Mouse (Mus musculus) MEL (cell line): ENCODE data around the gene Rnase9. TPM values are rescaled to one million over a fixed set of nuclear protein-coding genes. Genes with fewer than 3 reads are reported as not detected.

Source experiments
- DNase-seq: peaks from one replicate; pipeline ENCODE4 v3.0.0; 2011; ENCODE audit warnings: low read depth, low spot score
- H3K27ac ChIP-seq: 2 replicates; pipeline ENCODE4 v1.5.1; 2012; ENCODE audit warnings: low read depth, mild to moderate bottlenecking, control low read depth, low read length, moderate library complexity; ENCODE audit not compliant: control insufficient read depth
- H3K27me3 ChIP-seq, 2 experiments: fragments of 150-350 bp in 1 of 2; sonication (generic) in 1 of 2; 2 replicates each; pipeline ENCODE4 v1.6.1; 2012; ENCODE audit warnings: low read length in 2 of 2, mild to moderate bottlenecking in 2 of 2, improper control_type of control experiment in 1 of 2, moderate library complexity in 1 of 2; ENCODE audit not compliant: insufficient read depth in 2 of 2, control insufficient read depth in 1 of 2
- H3K36me3 ChIP-seq, 2 experiments: 2 replicates each; pipeline ENCODE4 v1.6.1; 2012 to 2014; ENCODE audit warnings: low read length in 2 of 2, improper control_type of control experiment in 1 of 2, inconsistent platforms in 1 of 2, mild to moderate bottlenecking in 1 of 2; ENCODE audit not compliant: insufficient read depth in 2 of 2, control insufficient read depth in 1 of 2
- H3K4me1 ChIP-seq, 2 experiments: fragments of 150-350 bp in 1 of 2; sonication (generic) in 1 of 2; 2 replicates each; pipeline ENCODE4 v1.6.1; 2012; ENCODE audit warnings: low read length in 2 of 2, improper control_type of control experiment in 1 of 2, mild to moderate bottlenecking in 1 of 2; ENCODE audit not compliant: insufficient read depth in 2 of 2, control insufficient read depth in 1 of 2
- H3K4me3 ChIP-seq, 2 experiments: fragments of 150-350 bp in 1 of 2; sonication (generic) in 1 of 2; 2 replicates each; pipeline ENCODE4 v1.5.1; 2012; ENCODE audit warnings: low read depth in 2 of 2, low read length in 2 of 2, mild to moderate bottlenecking in 2 of 2, moderate library complexity in 2 of 2, control low read depth in 1 of 2, improper control_type of control experiment in 1 of 2; ENCODE audit not compliant: control insufficient read depth in 1 of 2, insufficient read depth in 1 of 2
- H3K79me2 ChIP-seq: 2 replicates; pipeline ENCODE4 v1.6.1; 2012; ENCODE audit warnings: mild to moderate bottlenecking, low read length, moderate library complexity; ENCODE audit not compliant: control insufficient read depth, poor library complexity, insufficient read depth
- H3K9ac ChIP-seq: 2 replicates; pipeline ENCODE4 v1.6.1; 2012; ENCODE audit warnings: low read depth, mild to moderate bottlenecking, control low read depth, low read length, moderate library complexity; ENCODE audit not compliant: control insufficient read depth, poor library complexity, severe bottlenecking
- H3K9me3 ChIP-seq: fragments of 150-350 bp; sonication (generic); replicated peaks from 2 replicates; pipeline ENCODE4 v1.6.1; 2012; ENCODE audit warnings: mild to moderate bottlenecking, low read length, improper control_type of control experiment, moderate library complexity; ENCODE audit not compliant: insufficient read depth
- BHLHE40 ChIP-seq: IDR thresholded peaks from 2 replicates; pipeline ENCODE4 v1.6.1; 2012; ENCODE audit warnings: low read depth, mild to moderate bottlenecking, inconsistent platforms, low read length, improper control_type of control experiment, borderline replicate concordance
- CHD2 ChIP-seq: IDR thresholded peaks from 2 replicates; pipeline ENCODE4 v1.6.1; 2011; ENCODE audit warnings: low read length, improper control_type of control experiment
- CTCF ChIP-seq, 3 experiments: IDR thresholded peaks in 2 of 3; conservative IDR thresholded peaks in 1 of 3; 2 replicates each; pipeline ENCODE4 v1.5.1; 2011 to 2012; ENCODE audit warnings: low read length in 3 of 3, low read depth in 2 of 3, mild to moderate bottlenecking in 2 of 3, improper control_type of control experiment in 1 of 3, inconsistent platforms in 1 of 3, mixed read lengths in 1 of 3, moderate library complexity in 1 of 3; ENCODE audit not compliant: control insufficient read depth in 1 of 3, insufficient read depth in 1 of 3, poor library complexity in 1 of 3, severe bottlenecking in 1 of 3
- EP300 ChIP-seq, 2 experiments: IDR thresholded peaks; 2 replicates each; pipeline ENCODE4 v1.6.1; 2011; ENCODE audit warnings: improper control_type of control experiment in 2 of 2, low read length in 2 of 2, low read depth in 1 of 2, mild to moderate bottlenecking in 1 of 2
- ETS1 ChIP-seq: IDR thresholded peaks from 2 replicates; pipeline ENCODE4 v1.6.1; 2012; ENCODE audit warnings: low read depth, mild to moderate bottlenecking, inconsistent platforms, low read length, improper control_type of control experiment, moderate library complexity
- GATA1 ChIP-seq: IDR thresholded peaks from 2 replicates; pipeline ENCODE4 v1.6.1; 2011; ENCODE audit warnings: low read depth, low read length, improper control_type of control experiment
- HCFC1 ChIP-seq: IDR thresholded peaks from 2 replicates; pipeline ENCODE4 v1.6.1; 2012; ENCODE audit warnings: low read depth, mild to moderate bottlenecking, inconsistent platforms, low read length, improper control_type of control experiment, moderate library complexity
- KAT2A ChIP-seq: conservative IDR thresholded peaks from 2 replicates; pipeline ENCODE4 v1.6.1; 2012; ENCODE audit warnings: low read depth, low read length, improper control_type of control experiment, inconsistent platforms
- MAFK ChIP-seq: IDR thresholded peaks from 2 replicates; pipeline ENCODE4 v1.6.1; 2011; ENCODE audit warnings: low read depth, mild to moderate bottlenecking, low read length, improper control_type of control experiment, borderline replicate concordance
- MAZ ChIP-seq: IDR thresholded peaks from 2 replicates; pipeline ENCODE4 v1.6.1; 2012; ENCODE audit warnings: low read depth, mild to moderate bottlenecking, inconsistent platforms, low read length, improper control_type of control experiment
- MEF2A ChIP-seq: IDR thresholded peaks from 2 replicates; pipeline ENCODE4 v1.6.1; 2014; ENCODE audit warnings: low read depth, mild to moderate bottlenecking, inconsistent platforms, low read length, improper control_type of control experiment; ENCODE audit not compliant: poor library complexity, insufficient replicate concordance, severe bottlenecking; ENCODE audit errors: extremely low read depth
- MXI1 ChIP-seq: IDR thresholded peaks from 2 replicates; pipeline ENCODE4 v1.6.1; 2011; ENCODE audit warnings: mild to moderate bottlenecking, low read depth, low read length, improper control_type of control experiment
- MYB ChIP-seq: IDR thresholded peaks from 2 replicates; pipeline ENCODE4 v1.6.1; 2011; ENCODE audit warnings: mild to moderate bottlenecking, low read depth, low read length, improper control_type of control experiment
- MYC ChIP-seq: IDR thresholded peaks from 2 replicates; pipeline ENCODE4 v1.6.1; 2011; ENCODE audit warnings: low read depth, mild to moderate bottlenecking, low read length, improper control_type of control experiment, moderate library complexity
- POLR2A ChIP-seq, 2 experiments: IDR thresholded peaks; 2 replicates each; pipeline ENCODE4 v1.6.1; 2011 to 2012; ENCODE audit warnings: low read length in 2 of 2, mild to moderate bottlenecking in 2 of 2, control low read depth in 1 of 2, improper control_type of control experiment in 1 of 2, low read depth in 1 of 2, moderate library complexity in 1 of 2; ENCODE audit not compliant: control insufficient read depth in 1 of 2, insufficient read depth in 1 of 2, poor library complexity in 1 of 2
- POLR2AphosphoS2 ChIP-seq: IDR thresholded peaks from 2 replicates; pipeline ENCODE4 v1.6.1; 2011; ENCODE audit warnings: low read length, improper control_type of control experiment
- POLR2AphosphoS5 ChIP-seq: IDR thresholded peaks from 2 replicates; pipeline ENCODE4 v1.6.1; 2012; ENCODE audit warnings: low read depth, borderline replicate concordance, mild to moderate bottlenecking, inconsistent platforms, low read length, moderate library complexity, mixed read lengths
- RAD21 ChIP-seq: IDR thresholded peaks from 2 replicates; pipeline ENCODE4 v1.6.1; 2011; ENCODE audit warnings: mild to moderate bottlenecking, low read depth, low read length, improper control_type of control experiment
- SIN3A ChIP-seq: IDR thresholded peaks from 2 replicates; pipeline ENCODE4 v1.6.1; 2012; ENCODE audit warnings: low read length, improper control_type of control experiment, inconsistent platforms
- TAL1 ChIP-seq: IDR thresholded peaks from 2 replicates; pipeline ENCODE4 v1.6.1; 2012; ENCODE audit warnings: mild to moderate bottlenecking, inconsistent platforms, low read length, moderate library complexity, mixed read lengths
- TBP ChIP-seq: IDR thresholded peaks from 2 replicates; pipeline ENCODE4 v1.8.0; 2011; ENCODE audit warnings: low read depth, low read length, improper control_type of control experiment
- TCF12 ChIP-seq: IDR thresholded peaks from 2 replicates; pipeline ENCODE4 v1.6.1; 2014; ENCODE audit warnings: low read depth, mild to moderate bottlenecking, inconsistent platforms, low read length, improper control_type of control experiment, moderate library complexity
- USF2 ChIP-seq, 2 experiments: IDR thresholded peaks; 2 replicates each; pipeline ENCODE4 v1.6.1; 2011 to 2012; ENCODE audit warnings: improper control_type of control experiment in 2 of 2, low read length in 2 of 2, borderline replicate concordance in 1 of 2, inconsistent platforms in 1 of 2, low read depth in 1 of 2, mild to moderate bottlenecking in 1 of 2; ENCODE audit not compliant: insufficient read depth in 1 of 2
- ZC3H11A ChIP-seq: IDR thresholded peaks from 2 replicates; pipeline ENCODE4 v1.6.1; 2012; ENCODE audit warnings: low read depth, mild to moderate bottlenecking, inconsistent platforms, low read length, improper control_type of control experiment
- ZKSCAN1 ChIP-seq: IDR thresholded peaks from 2 replicates; pipeline ENCODE4 v1.6.1; 2012; ENCODE audit warnings: low read depth, mild to moderate bottlenecking, inconsistent platforms, low read length, improper control_type of control experiment, moderate library complexity
- ZNF384 ChIP-seq: IDR thresholded peaks from 2 replicates; pipeline ENCODE4 v1.6.1; 2012; ENCODE audit warnings: low read depth, mild to moderate bottlenecking, inconsistent platforms, low read length, improper control_type of control experiment
- polyA plus RNA-seq, 2 experiments: library from polyadenylated mRNA; stranded (reverse) in 1 of 2; unstranded in 1 of 2; fragments of >175 nt in 1 of 2; fragments of >200 nt in 1 of 2; gene quantifications; 2 replicates each; pipeline versions ENCODE4 v1.2.1 to v1.2.4; 2012; ENCODE audit warnings: low replicate concordance in 2 of 2, low read depth in 1 of 2; ENCODE audit not compliant: insufficient read length in 2 of 2, insufficient read depth in 1 of 2, missing spikeins in 1 of 2
- total RNA-seq: library from RNA; depleted of rRNA; stranded (reverse); fragments of 300-350 nt; gene quantifications from 2 replicates; pipeline ENCODE4 v1.2.3, GENCODE M21; 2012

Rnase9 gene
- total and polyA plus RNA-seq, 3 experiments = not detected

- no peaks in the 10 kb centered on the region for H3K36me3 ChIP-seq
- TF ChIP-seq ZC3H11A (no peak), KAT2A (no peak), MAZ (no peak), ZKSCAN1 (no peak), MXI1 (no peak), TCF12 (no peak), POLR2A (IDR thresholded peaks at IDR 0.05; ENCODE audit: control insufficient read depth in 1 of 2, insufficient read depth in 1 of 2, low read depth in 1 of 2, low read length in 2 of 2, poor library complexity in 1 of 2) (no peak), CHD2 (no peak), ETS1 (no peak), GATA1 (no peak), MYB (no peak), USF2 (IDR thresholded peaks at IDR 0.05; ENCODE audit: borderline replicate concordance in 1 of 2, insufficient read depth in 1 of 2, low read depth in 1 of 2, low read length in 2 of 2) (no peak), EP300 (IDR thresholded peaks at IDR 0.05; ENCODE audit: low read depth in 1 of 2, low read length in 2 of 2) (no peak), SIN3A (no peak), HCFC1 (no peak), ZNF384 (no peak), CTCF (IDR thresholded peaks at IDR 0.05 in 2 of 3, conservative IDR thresholded peaks at IDR 0.05 in 1 of 3; ENCODE audit: control insufficient read depth in 1 of 3, insufficient read depth in 1 of 3, low read depth in 2 of 3, low read length in 3 of 3, poor library complexity in 1 of 3, severe bottlenecking in 1 of 3) (no peak), BHLHE40 (no peak)
- no peak for DNase-seq
- no peak overlapping the region for H3K27ac ChIP-seq
- no peaks in the 10 kb centered on the region for H3K9me3 ChIP-seq
- H3K27me3 ChIP-seq = peaks cover 0 to 2% of the 10 kb centered on the region in 2 experiments
- no peaks in the 10 kb centered on the region for H3K4me1 ChIP-seq
- no peaks in the 10 kb centered on the region for H3K79me2 ChIP-seq
- H3K9ac ChIP-seq = no peak overlapping the region
- H3K4me3 ChIP-seq = no peak overlapping the region
Observed at GRCm38 (mm10) chr14:51036214-51036613, 5.5 kb downstream of the Rnase9 start.

GRCm38 (mm10) chr14:51035206-51035605 lies 6.5 kb downstream of the Rnase9 start:
- DNase-seq = no peak
- Histone ChIP-seq H3K27me3 (peaks cover 2 to 9% of the 10 kb centered on the region in 2 experiments), H3K4me1 (no peaks in the 10 kb centered on the region), H3K36me3 (no peaks in the 10 kb centered on the region), H3K9ac (no peak overlapping the region), H3K9me3 (no peaks in the 10 kb centered on the region), H3K79me2 (no peaks in the 10 kb centered on the region), H3K27ac (no peak overlapping the region), H3K4me3 (no peak overlapping the region)
- TF ChIP-seq HCFC1 (no peak), TBP (no peak), MYB (no peak), RAD21 (no peak), KAT2A (no peak), ZNF384 (no peak), MYC (no peak), ETS1 (no peak), POLR2AphosphoS5 (no peak), TAL1 (no peak), MAFK (no peak), MEF2A (no peak), POLR2A (IDR thresholded peaks at IDR 0.05; ENCODE audit: control insufficient read depth in 1 of 2, insufficient read depth in 1 of 2, low read depth in 1 of 2, low read length in 2 of 2, poor library complexity in 1 of 2) (no peak), CHD2 (no peak), POLR2AphosphoS2 (no peak), BHLHE40 (no peak)
